In genomic region chr14:24924561-24924960, GRCm38 (mm10) we compare ENCODE assay signal across 28 mouse cellular contexts.
DNase-seq lines count a peak whose midpoint lies in the region; ATAC-seq and TF ChIP-seq lines count a peak whose summit lies in the region.
"Had no signal": no experiment of that assay in that cellular context is flagged by ENCODE, and none has a peak within 500 bp of the region (broad histone marks: within the 10 kb centered on the region; RNA-seq: fewer than 3 reads in every experiment).

No protein-coding gene starts in this region.

- no peak for TF ChIP-seq POLR2A in limb, embryonic 14.5 days (IDR thresholded peaks at IDR 0.05; ENCODE audit: borderline replicate concordance, extremely low read depth, insufficient read depth, insufficient read length)

- peaks cover 26% of the 10 kb centered on the region for H3K4me1 ChIP-seq in embryonic facial prominence, embryonic 10.5 days
- peaks cover 6% of the 10 kb centered on the region for H3K4me1 ChIP-seq in embryonic facial prominence, embryonic 14.5 days (ENCODE audit: control insufficient read depth, insufficient read depth, low read length)
- peaks cover 27% of the 10 kb centered on the region for H3K4me1 ChIP-seq in limb, embryonic 14.5 days (ENCODE audit: control insufficient read depth, insufficient read depth, low read length)
- H3K4me1 ChIP-seq in kidney, embryonic 16.5 days (ENCODE audit: insufficient read depth, low read length), result no peaks in the 10 kb centered on the region

- H3K36me3 ChIP-seq in embryonic facial prominence, embryonic 10.5 days (replicated peaks), result no peaks in the 10 kb centered on the region
- no peaks in the 10 kb centered on the region for H3K36me3 ChIP-seq in embryonic facial prominence, embryonic 14.5 days (ENCODE audit: control insufficient read depth, insufficient read depth, low read length)
- H3K36me3 ChIP-seq in limb, embryonic 14.5 days (ENCODE audit: control insufficient read depth, insufficient read depth, low read length), result no peaks in the 10 kb centered on the region
- no peaks in the 10 kb centered on the region for H3K36me3 ChIP-seq in kidney, embryonic 16.5 days (ENCODE audit: insufficient read depth, low read length)
- H3K36me3 ChIP-seq: embryonic facial prominence, embryonic 13.5 days; G1E; heart, embryonic 10.5 days; heart, embryonic 13.5 days; hindbrain, embryonic 12.5 days; hindbrain, embryonic 15.5 days had no signal

- no peaks in the 10 kb centered on the region for H3K9me3 ChIP-seq in embryonic facial prominence, embryonic 10.5 days
- H3K9me3 ChIP-seq in embryonic facial prominence, embryonic 14.5 days (ENCODE audit: control insufficient read depth, low read length), result no peaks in the 10 kb centered on the region
- H3K9me3 ChIP-seq in limb, embryonic 14.5 days (ENCODE audit: control insufficient read depth, low read length), result no peaks in the 10 kb centered on the region
- H3K9me3 ChIP-seq in kidney, embryonic 16.5 days (ENCODE audit: low read length), result no peaks in the 10 kb centered on the region
- H3K9me3 ChIP-seq: embryonic facial prominence, embryonic 13.5 days; forebrain, embryonic 13.5 days; heart, embryonic 10.5 days; heart, embryonic 13.5 days; hindbrain, embryonic 12.5 days; hindbrain, embryonic 15.5 days had no signal

- H3K4me2 ChIP-seq in embryonic facial prominence, embryonic 14.5 days (ENCODE audit: low read depth, low read length), result no peak overlapping the region
- H3K4me2 ChIP-seq in limb, embryonic 14.5 days (replicated peaks; ENCODE audit: low read depth, low read length, severe bottlenecking), result no peak overlapping the region
- H3K4me2 ChIP-seq in kidney, embryonic 16.5 days (replicated peaks; ENCODE audit: low read depth, low read length), result no peak overlapping the region
- H3K4me2 ChIP-seq: embryonic facial prominence, embryonic 13.5 days; forebrain, embryonic 13.5 days; heart, embryonic 13.5 days; hindbrain, embryonic 12.5 days; hindbrain, embryonic 15.5 days had no signal

- no peak overlapping the region for H3K9ac ChIP-seq in embryonic facial prominence, embryonic 14.5 days (ENCODE audit: low read depth, low read length)
- H3K9ac ChIP-seq in limb, embryonic 14.5 days (ENCODE audit: low read depth, low read length, severe bottlenecking), result no peak overlapping the region
- H3K9ac ChIP-seq in kidney, embryonic 16.5 days (replicated peaks; ENCODE audit: low read length), result no peak overlapping the region
- H3K9ac ChIP-seq: embryonic facial prominence, embryonic 13.5 days; forebrain, embryonic 13.5 days; heart, embryonic 13.5 days; hindbrain, embryonic 12.5 days; hindbrain, embryonic 15.5 days had no signal

- WGBS in embryonic facial prominence, embryonic 10.5 days, result 74% methylated on average over 3 of the region's 3 CpGs
- WGBS in embryonic facial prominence, embryonic 14.5 days, result 57% methylated on average over 3 of the region's 3 CpGs
- 43% methylated on average over 3 of the region's 3 CpGs for WGBS in limb, embryonic 14.5 days
- WGBS in kidney, embryonic 16.5 days, result 79% methylated on average over 3 of the region's 3 CpGs

- H3K4me3 ChIP-seq in embryonic facial prominence, embryonic 10.5 days, result no peak overlapping the region
- no peak overlapping the region for H3K4me3 ChIP-seq in embryonic facial prominence, embryonic 14.5 days (ENCODE audit: low read depth, low read length)
- no peak overlapping the region for H3K4me3 ChIP-seq in limb, embryonic 14.5 days (replicated peaks; ENCODE audit: low read length)
- H3K4me3 ChIP-seq in kidney, embryonic 16.5 days (ENCODE audit: low read length), result no peak overlapping the region
- H3K4me3 ChIP-seq: embryonic facial prominence, embryonic 13.5 days; forebrain, embryonic 13.5 days; gastrocnemius, adult 2 months; heart, adult 2 months; heart, embryonic 10.5 days; heart, embryonic 13.5 days; hindbrain, embryonic 12.5 days; hindbrain, embryonic 15.5 days had no signal

- H3K27me3 ChIP-seq in embryonic facial prominence, embryonic 10.5 days (replicated peaks; ENCODE audit: low read depth, poor library complexity, severe bottlenecking), result no peaks in the 10 kb centered on the region; the same call in 1 of the 2 replicates
- no peaks in the 10 kb centered on the region for H3K27me3 ChIP-seq in embryonic facial prominence, embryonic 14.5 days (replicated peaks; ENCODE audit: control insufficient read depth, insufficient read depth, low read length)
- H3K27me3 ChIP-seq in limb, embryonic 14.5 days (ENCODE audit: control insufficient read depth, insufficient read depth, low read length), result no peaks in the 10 kb centered on the region
- no peaks in the 10 kb centered on the region for H3K27me3 ChIP-seq in kidney, embryonic 16.5 days (ENCODE audit: insufficient read depth, low read length)
- H3K27me3 ChIP-seq: embryonic facial prominence, embryonic 13.5 days; forebrain, embryonic 13.5 days; heart, embryonic 13.5 days; hindbrain, embryonic 12.5 days; hindbrain, embryonic 15.5 days had no signal

- DNase-seq in heart, adult 11 months, result peak; percentile 78
- DNase-seq in heart, adult 18-20 months, result no peak
- DNase-seq in embryonic facial prominence, embryonic 10.5 days (ENCODE audit: low spot score), result peak; percentile 30
- DNase-seq in embryonic facial prominence, embryonic 14.5 days (ENCODE audit: low spot score), result peak; percentile 22
- no peak for DNase-seq in limb, embryonic 14.5 days (ENCODE audit: low spot score)
- DNase-seq: adrenal gland, postnatal 10 days; adrenal gland, postnatal 36 days; B cell, adult 2 months; cerebellum, adult 18-20 months; cerebellum, adult 9-10 months; cerebellum, postnatal 14 days; gastrocnemius, adult 2 months; gastrocnemius, postnatal 14 days; heart, postnatal 14 days; heart, postnatal 4 days had no signal

- H3K27ac ChIP-seq in embryonic facial prominence, embryonic 10.5 days (replicated peaks), result no peak overlapping the region
- no peak overlapping the region for H3K27ac ChIP-seq in embryonic facial prominence, embryonic 14.5 days (replicated peaks; ENCODE audit: low read depth, low read length)
- 0 out of 2 replicates have a peak overlapping the region, but pooled peaks have one; percentile 19 for H3K27ac ChIP-seq in limb, embryonic 14.5 days (replicated peaks; ENCODE audit: low read depth, low read length)
- H3K27ac ChIP-seq in kidney, embryonic 16.5 days (ENCODE audit: low read length), result no peak overlapping the region
- H3K27ac ChIP-seq: forebrain, embryonic 13.5 days; gastrocnemius, adult 2 months; heart, adult 2 months; heart, embryonic 10.5 days; heart, embryonic 13.5 days; hindbrain, embryonic 15.5 days had no signal

- peak; percentile 49; the same call in 1 of the 2 replicates for ATAC-seq in embryonic facial prominence, embryonic 14.5 days (ENCODE audit: low read depth)
- ATAC-seq in limb, embryonic 14.5 days (ENCODE audit: low FRiP score, low read depth), result peak; percentile 58
- no peak for ATAC-seq in erythroid progenitor cell, adult 5-6 weeks (replicated peaks; ENCODE audit: low FRiP score, poor library complexity, severe bottlenecking)
- ATAC-seq in kidney, embryonic 16.5 days (ENCODE audit: low FRiP score, low TSS enrichment), result no peak
- ATAC-seq: forebrain, embryonic 13.5 days; forebrain, embryonic 16.5 days; intestine, embryonic 16.5 days; Patski had no signal

Comparison
In these comparisons a context has a peak if more than half of its experiments do, and no peak if none do; other contexts are left out.
1. DNase-seq: peak in heart, adult 11 months (single experiment), embryonic facial prominence, embryonic 10.5 days (single experiment) and embryonic facial prominence, embryonic 14.5 days (single experiment); none in heart, adult 18-20 months (0 of 2) and limb, embryonic 14.5 days (single experiment).
2. ATAC-seq: peak in embryonic facial prominence, embryonic 14.5 days (single experiment) and limb, embryonic 14.5 days (single experiment); none in erythroid progenitor cell, adult 5-6 weeks (single experiment) and kidney, embryonic 16.5 days (single experiment).